Mouse (Mus musculus) brain, embryonic 14.5 days (tissue): Measurements from ENCODE around the gene Gbp9.

Experiments used
- CTCF ChIP-seq: fragments of 200-500 bp; IDR thresholded peaks from 2 replicates; pipeline ENCODE4 v1.5.1; 2012; ENCODE audit warnings: inconsistent platforms, mild to moderate bottlenecking, moderate library complexity, borderline replicate concordance; ENCODE audit not compliant: insufficient read depth, insufficient read length; ENCODE audit errors: extremely low read depth
- POLR2A ChIP-seq: fragments of 200-500 bp; IDR thresholded peaks from 2 replicates; pipeline ENCODE4 v1.6.1; 2012; ENCODE audit warnings: mild to moderate bottlenecking, inconsistent platforms, borderline replicate concordance; ENCODE audit not compliant: poor library complexity, insufficient read depth, insufficient read length, severe bottlenecking; ENCODE audit errors: extremely low read depth

- TF ChIP-seq CTCF (no peak), POLR2A (no peak)
Measured at GRCm38 (mm10) chr5:105146447-105146846, 7.1 kb upstream of the Gbp9 start.
